Mouse (Mus musculus): ENCODE measurements around the gene Plppr1. TPM values are rescaled to one million over a fixed set of nuclear protein-coding genes. Genes with fewer than 3 reads are reported as not detected.

The Plppr1 gene
- polyA plus RNA-seq, 1 experiment from 2014 or later: 38.9 TPM

DNA sequence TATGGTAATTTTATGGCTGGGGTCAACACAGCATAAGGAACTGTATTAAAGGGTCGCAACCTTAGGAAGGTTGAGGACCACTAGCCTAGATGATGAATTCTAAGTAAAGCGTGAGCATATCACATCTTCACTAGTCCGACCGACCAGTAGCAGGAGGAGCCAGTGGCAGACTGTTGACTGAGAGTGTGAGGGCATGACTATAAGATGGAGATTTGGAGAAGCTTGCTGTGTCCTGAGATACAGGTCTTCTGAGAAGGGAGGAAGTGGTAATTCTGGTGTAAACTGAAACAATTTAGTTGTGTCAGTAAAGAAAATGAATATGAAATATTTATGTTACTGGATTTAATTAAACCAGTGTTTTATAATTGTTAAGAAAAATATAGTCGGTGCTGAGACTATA, 180.4 kb downstream of the Plppr1 start:
- ATAC-seq: no peak

DNA sequence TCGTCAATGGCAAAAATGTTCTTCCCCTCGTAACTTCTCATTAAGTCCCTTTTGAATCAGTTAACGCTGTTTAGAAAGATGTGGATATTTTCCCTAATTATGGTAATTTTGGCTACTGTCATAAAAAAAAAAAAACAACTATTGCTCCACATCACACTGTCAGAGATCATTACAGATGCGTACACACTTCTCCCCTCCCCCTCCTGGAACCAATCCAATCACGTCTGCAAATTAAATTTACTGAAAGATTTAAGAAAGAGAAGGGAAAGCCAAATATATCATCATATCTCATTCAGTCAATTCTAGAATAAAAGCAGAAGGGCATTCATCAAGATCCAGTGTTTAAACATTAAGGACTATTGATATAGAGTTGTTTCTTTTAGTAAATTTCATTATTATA, 185.7 kb downstream of the Plppr1 start:
- Histone ChIP-seq H3K36me3 (no peaks in the 10 kb centered on the region), H3K4me1 (replicated peaks) (peaks cover 8% of the 10 kb centered on the region; the same call in 1 of the 2 replicates), H3K9me3 (no peaks in the 10 kb centered on the region), H3K4me2 (replicated peaks) (no peak overlapping the region), H3K4me3 (replicated peaks) (no peak overlapping the region), H3K27me3 (no peaks in the 10 kb centered on the region), H3K9ac (replicated peaks) (no peak overlapping the region), H3K27ac (no peak overlapping the region)
- ATAC-seq: no peak
- 57% methylated on average over 5 of the region's 5 CpGs for WGBS

More for the DNA sequence above, 180.4 kb downstream of the Plppr1 start:
- Histone ChIP-seq H3K4me3 (replicated peaks) (no peak overlapping the region), H3K9ac (replicated peaks) (no peak overlapping the region), H3K4me2 (replicated peaks) (no peak overlapping the region), H3K27me3 (0 out of 2 replicates have a peak, but pooled peaks cover 5% of the 10 kb centered on the region), H3K27ac (no peak overlapping the region), H3K36me3 (no peaks in the 10 kb centered on the region), H3K9me3 (no peaks in the 10 kb centered on the region), H3K4me1 (replicated peaks) (0 out of 2 replicates have a peak, but pooled peaks cover under 1% of the 10 kb centered on the region)
- WGBS: 89% methylated on average over 5 of the region's 5 CpGs

DNA sequence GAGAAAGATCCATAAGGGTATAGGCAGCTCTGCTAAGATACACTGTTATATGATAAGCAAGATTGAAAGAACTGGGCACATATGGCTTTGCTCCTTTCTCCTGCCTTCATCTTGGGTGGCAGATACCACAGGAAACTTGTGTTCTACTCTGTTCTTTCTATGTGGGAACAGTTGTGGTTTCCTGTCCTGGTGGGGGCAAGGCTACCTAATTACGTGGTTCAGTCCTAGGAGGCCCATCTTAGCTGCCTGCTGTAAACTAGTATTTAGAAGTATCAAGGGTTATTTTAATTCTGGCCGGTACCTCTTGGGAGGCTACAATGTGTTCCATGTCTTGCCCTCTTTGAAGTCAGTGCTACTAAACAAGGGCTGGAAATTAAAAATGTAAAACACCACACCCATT, 186.2 kb downstream of the Plppr1 start:
- Histone ChIP-seq H3K4me1 (replicated peaks) (peaks cover 8% of the 10 kb centered on the region; the same call in 1 of the 2 replicates), H3K36me3 (no peaks in the 10 kb centered on the region), H3K4me2 (replicated peaks) (no peak overlapping the region), H3K9ac (replicated peaks) (no peak overlapping the region), H3K9me3 (no peaks in the 10 kb centered on the region), H3K4me3 (replicated peaks) (no peak overlapping the region), H3K27me3 (no peaks in the 10 kb centered on the region), H3K27ac (no peak overlapping the region)
- 82% methylated on average over 2 of the region's 2 CpGs for whole genome bisulfite sequencing
- ATAC-seq: 0 out of 2 replicates have a peak, but pooled peaks have one; percentile 34

DNA sequence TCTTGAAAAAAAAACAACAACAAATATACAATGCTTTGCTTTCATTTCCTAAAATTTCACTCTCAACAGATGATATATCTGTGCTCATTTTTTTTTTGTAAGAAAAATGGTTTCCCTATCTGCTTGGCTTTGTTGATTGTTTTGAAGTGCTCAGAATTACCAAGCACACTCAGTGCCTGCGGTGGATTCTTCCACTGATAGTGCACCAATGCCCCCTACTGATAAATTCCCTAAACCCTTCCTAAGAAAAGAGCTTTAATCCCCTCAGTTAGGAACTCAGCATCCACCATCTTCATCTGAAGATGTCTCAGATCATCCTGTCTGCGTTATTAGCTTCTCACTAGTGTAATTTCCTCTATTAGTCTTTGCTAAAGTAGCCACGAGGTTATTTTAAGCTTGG, 192.2 kb downstream of the Plppr1 start:
- no peaks in the 10 kb centered on the region for H3K9me3 ChIP-seq
- no peak overlapping the region for H3K27ac ChIP-seq
- no peak overlapping the region for H3K4me3 ChIP-seq (replicated peaks)
- H3K27me3 ChIP-seq: no peaks in the 10 kb centered on the region
- no peaks in the 10 kb centered on the region for H3K36me3 ChIP-seq
- WGBS: 7% methylated on average over 3 of the region's 3 CpGs
- no peak overlapping the region for H3K4me2 ChIP-seq (replicated peaks)
- no peak overlapping the region for H3K9ac ChIP-seq (replicated peaks)
- H3K4me1 ChIP-seq (replicated peaks): peaks cover 3% of the 10 kb centered on the region; the same call in 1 of the 2 replicates
- ATAC-seq: no peak

DNA sequence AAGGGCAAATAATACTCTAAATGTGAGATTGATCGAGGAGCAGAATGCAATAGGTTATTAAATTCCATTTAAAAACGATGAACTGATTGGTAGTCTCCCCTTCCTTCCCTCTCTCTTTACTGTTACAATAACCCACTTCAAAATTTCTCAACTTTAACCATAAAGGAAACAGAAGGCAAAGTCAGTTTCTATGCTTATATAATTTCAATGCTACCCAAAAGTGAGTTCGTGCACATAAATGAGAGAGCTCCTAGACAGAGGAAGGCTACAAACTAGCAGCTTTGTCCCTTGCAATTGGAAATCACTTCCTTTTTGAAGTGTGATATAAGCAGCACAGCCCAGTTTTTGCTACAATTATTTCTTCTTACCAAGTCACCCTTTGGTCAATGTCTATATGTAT, 193.1 kb downstream of the Plppr1 start:
- H3K4me2 ChIP-seq (replicated peaks): no peak overlapping the region
- no peaks in the 10 kb centered on the region for H3K9me3 ChIP-seq
- H3K4me3 ChIP-seq (replicated peaks): no peak overlapping the region
- H3K9ac ChIP-seq (replicated peaks): no peak overlapping the region
- no peaks in the 10 kb centered on the region for H3K36me3 ChIP-seq
- ATAC-seq: no peak
- no peak overlapping the region for H3K27ac ChIP-seq
- WGBS: 93% methylated on average over 3 of the region's 3 CpGs
- H3K4me1 ChIP-seq (replicated peaks): peaks cover 3% of the 10 kb centered on the region; the same call in 1 of the 2 replicates
- no peaks in the 10 kb centered on the region for H3K27me3 ChIP-seq

- no peaks in the 10 kb centered on the region for H3K27me3 ChIP-seq
- no peak overlapping the region for H3K4me2 ChIP-seq (replicated peaks)
- H3K36me3 ChIP-seq: no peaks in the 10 kb centered on the region
- H3K9me3 ChIP-seq: no peaks in the 10 kb centered on the region
- H3K9ac ChIP-seq (replicated peaks): no peak overlapping the region
- no peak overlapping the region for H3K4me3 ChIP-seq (replicated peaks)
- no peaks in the 10 kb centered on the region for H3K4me1 ChIP-seq (replicated peaks)
- 84% methylated on average over 5 of the region's 5 CpGs for WGBS
- 0 out of 2 replicates have a peak, but pooled peaks have one; percentile 43 for ATAC-seq
- H3K27ac ChIP-seq: no peak overlapping the region
Observed at GRCm38 (mm10) chr4:49278515-49278914, 219.4 kb downstream of the Plppr1 start.

GRCm38 (mm10) chr4:49284692-49285291, 225.7 kb downstream of the Plppr1 start:
- no peaks in the 10 kb centered on the region for H3K27me3 ChIP-seq
- H3K36me3 ChIP-seq: no peaks in the 10 kb centered on the region
- 0 out of 2 replicates have a peak, but pooled peaks have one; percentile 24 for ATAC-seq
- H3K27ac ChIP-seq: peak overlapping the region; percentile 71; the same call in 1 of the 2 replicates
- no peak overlapping the region for H3K4me2 ChIP-seq (replicated peaks)
- peaks cover 15% of the 10 kb centered on the region for H3K4me1 ChIP-seq (replicated peaks)
- H3K4me3 ChIP-seq (replicated peaks): no peak overlapping the region
- H3K9me3 ChIP-seq: no peaks in the 10 kb centered on the region
- H3K9ac ChIP-seq (replicated peaks): no peak overlapping the region
- 76% methylated on average over 15 of the region's 15 CpGs for WGBS

DNA sequence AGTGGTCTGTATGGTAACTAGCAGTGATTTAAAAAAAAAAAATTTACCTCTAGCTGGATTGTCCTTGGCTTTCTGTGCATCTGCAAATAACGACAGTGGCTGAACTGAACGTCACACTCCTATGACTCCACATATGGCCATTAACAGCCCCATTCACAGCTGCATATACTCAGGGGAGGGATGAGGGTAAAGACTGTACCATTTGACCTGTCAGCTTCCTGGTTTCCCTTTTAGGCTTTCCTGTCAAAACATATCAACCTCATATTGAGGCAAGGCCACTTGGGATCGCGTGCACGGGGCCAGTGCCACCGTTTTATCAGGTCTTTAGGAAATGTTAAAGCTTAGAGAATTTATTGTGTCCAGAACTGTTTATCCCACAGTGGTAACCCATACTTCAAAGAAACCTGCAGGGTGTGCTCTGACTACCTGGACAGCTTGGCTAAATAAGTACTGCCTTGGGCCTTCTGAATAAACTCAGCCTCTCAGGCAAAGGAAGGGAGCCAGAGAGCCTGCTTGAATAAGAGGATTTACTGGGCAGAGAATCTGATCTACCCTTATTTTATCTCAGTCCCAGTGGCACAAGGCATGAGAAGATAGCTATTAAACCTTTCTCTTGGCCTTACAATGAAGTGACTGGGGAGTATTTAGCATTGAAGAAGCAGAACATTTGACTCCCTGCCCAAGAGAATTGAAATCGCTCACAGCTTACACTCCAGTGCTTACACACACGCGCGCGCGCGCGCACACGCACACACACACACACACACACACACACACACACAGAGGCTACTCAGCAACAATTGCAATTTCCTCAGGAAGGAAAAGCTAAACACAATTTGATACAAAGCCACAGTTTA, 226.5 kb downstream of the Plppr1 start:
- Histone ChIP-seq H3K9ac (replicated peaks) (no peak overlapping the region), H3K4me3 (replicated peaks) (no peak overlapping the region), H3K9me3 (no peaks in the 10 kb centered on the region), H3K4me2 (replicated peaks) (no peak overlapping the region), H3K4me1 (replicated peaks) (peaks cover 15% of the 10 kb centered on the region), H3K36me3 (no peaks in the 10 kb centered on the region), H3K27ac (peak overlapping the region; percentile 71), H3K27me3 (no peaks in the 10 kb centered on the region)
- 51% methylated on average over 15 of the region's 15 CpGs for WGBS
- ATAC-seq: peak; percentile 74

GRCm38 (mm10) chr4:49286197-49286492, 227.1 kb downstream of the Plppr1 start:
- Histone ChIP-seq H3K27ac (peak overlapping the region; percentile 71), H3K4me1 (replicated peaks) (peaks cover 15% of the 10 kb centered on the region), H3K9ac (replicated peaks) (no peak overlapping the region), H3K36me3 (no peaks in the 10 kb centered on the region), H3K4me2 (replicated peaks) (no peak overlapping the region), H3K4me3 (replicated peaks) (no peak overlapping the region), H3K9me3 (no peaks in the 10 kb centered on the region), H3K27me3 (no peaks in the 10 kb centered on the region)
- WGBS: 70% methylated on average over 4 of the region's 4 CpGs
- peak; percentile 60; the same call in 1 of the 2 replicates for ATAC-seq

DNA sequence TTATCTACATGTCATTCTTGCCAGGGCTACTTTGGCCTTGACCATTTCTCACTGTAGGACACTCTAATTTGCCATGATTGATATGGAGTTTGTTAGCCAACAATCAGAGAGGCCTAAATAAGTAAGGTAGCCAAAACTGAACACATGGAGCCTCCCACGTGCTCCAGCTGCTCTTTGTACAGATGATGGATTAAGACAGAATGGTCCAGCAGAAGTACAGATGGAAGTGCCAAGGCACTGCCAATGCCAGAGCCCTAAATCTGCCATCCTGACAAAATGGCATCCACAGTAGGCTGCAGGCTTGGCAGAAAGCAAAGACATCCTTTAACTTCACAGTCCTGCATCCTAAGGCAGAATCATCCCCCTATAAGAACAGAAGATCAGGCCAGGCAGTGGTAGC, 237.4 kb downstream of the Plppr1 start:
- Histone ChIP-seq H3K27me3 (no peaks in the 10 kb centered on the region), H3K9me3 (no peaks in the 10 kb centered on the region), H3K4me2 (replicated peaks) (no peak overlapping the region), H3K4me1 (replicated peaks) (no peaks in the 10 kb centered on the region), H3K27ac (no peak overlapping the region), H3K9ac (replicated peaks) (no peak overlapping the region), H3K36me3 (no peaks in the 10 kb centered on the region), H3K4me3 (replicated peaks) (no peak overlapping the region)
- 80% methylated on average over 1 of the region's 1 CpGs for WGBS
- ATAC-seq: no peak

DNA sequence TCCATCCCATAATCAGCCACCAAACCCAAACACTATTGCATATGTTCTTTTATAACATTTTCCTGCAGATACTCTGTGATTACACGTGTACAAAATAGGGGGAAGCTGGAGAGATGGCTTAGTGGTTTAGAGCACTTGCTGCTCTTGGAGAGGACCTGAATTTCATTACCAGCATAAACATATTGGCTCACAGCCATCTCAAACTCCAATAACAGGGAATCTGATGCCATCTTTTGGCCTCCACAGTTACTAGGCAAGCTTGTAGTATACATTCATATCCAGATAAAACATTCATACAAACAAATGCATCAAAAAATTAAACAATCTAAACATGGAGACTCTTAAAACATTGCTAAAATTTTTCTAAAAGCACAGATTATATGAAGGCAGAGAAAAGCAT, 240.5 kb downstream of the Plppr1 start:
- ATAC-seq: no peak
- no peak overlapping the region for H3K4me3 ChIP-seq (replicated peaks)
- no peak overlapping the region for H3K27ac ChIP-seq
- H3K4me2 ChIP-seq (replicated peaks): no peak overlapping the region
- H3K36me3 ChIP-seq: no peaks in the 10 kb centered on the region
- H3K9me3 ChIP-seq: no peaks in the 10 kb centered on the region
- WGBS: 55% methylated on average over 1 of the region's 1 CpGs
- H3K27me3 ChIP-seq: no peaks in the 10 kb centered on the region
- H3K4me1 ChIP-seq (replicated peaks): no peaks in the 10 kb centered on the region
- H3K9ac ChIP-seq (replicated peaks): no peak overlapping the region

- Histone ChIP-seq H3K4me1 (replicated peaks) (no peaks in the 10 kb centered on the region), H3K27me3 (no peaks in the 10 kb centered on the region), H3K27ac (no peak overlapping the region), H3K4me3 (replicated peaks) (no peak overlapping the region), H3K4me2 (replicated peaks) (no peak overlapping the region), H3K9ac (replicated peaks) (no peak overlapping the region), H3K36me3 (no peaks in the 10 kb centered on the region), H3K9me3 (no peaks in the 10 kb centered on the region)
- WGBS: 56% methylated on average over 6 of the region's 6 CpGs
- ATAC-seq: peak; percentile 89
Observed at GRCm38 (mm10) chr4:49321903-49322635, 263.0 kb downstream of the Plppr1 start.
